Mouse (Mus musculus): ENCODE measurements around the gene Trappc6b. TPM values are rescaled to one million over a fixed set of nuclear protein-coding genes. Genes with fewer than 3 reads are reported as not detected.
A peak's percentile ranks its signal among the peaks of the same experiment; 100 is the strongest.
"Not testable (repeated sequence)": the region's sequence is repeated elsewhere in the genome, so short reads cannot be mapped to it uniquely, and the experiment has no call there.

The Trappc6b gene
- polyA plus RNA-seq, 1 experiment from 2014 or later, result 80.4 TPM

DNA sequence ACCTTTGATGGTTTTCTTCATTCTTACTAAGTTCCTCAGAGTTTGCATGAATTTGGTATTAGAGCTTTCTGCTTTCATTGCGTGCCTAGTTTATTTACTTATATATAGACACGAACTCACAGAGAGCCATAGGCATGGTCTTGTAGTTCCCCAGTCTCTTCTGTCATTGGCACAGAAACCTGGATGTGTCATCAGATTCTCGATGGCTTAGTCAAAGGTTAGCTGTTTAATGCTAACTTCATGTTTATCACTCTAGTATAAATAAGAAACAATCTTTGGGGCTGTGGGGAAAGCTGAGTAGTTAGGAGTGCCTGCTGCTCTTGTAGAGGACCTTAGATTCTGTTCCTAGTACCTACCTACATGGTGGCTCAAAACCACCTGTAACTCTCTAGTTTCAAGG is 15.7 kb upstream of the Trappc6b start:
- no peak overlapping the region for H3K4me2 ChIP-seq
- H3K9ac ChIP-seq, result no peak overlapping the region
- 82% methylated on average over 3 of the region's 3 CpGs for WGBS
- H3K36me3 ChIP-seq, result peaks cover 18% of the 10 kb centered on the region
- no peaks in the 10 kb centered on the region for H3K9me3 ChIP-seq (replicated peaks)
- ATAC-seq (ENCODE audit: insufficient number of reproducible peaks, low FRiP score), result no peak
- H3K4me1 ChIP-seq (replicated peaks), result no peaks in the 10 kb centered on the region
- no peak overlapping the region for H3K27ac ChIP-seq (ENCODE audit: poor library complexity, severe bottlenecking)
- H3K4me3 ChIP-seq, result no peak overlapping the region
- H3K27me3 ChIP-seq (replicated peaks), result no peaks in the 10 kb centered on the region

DNA sequence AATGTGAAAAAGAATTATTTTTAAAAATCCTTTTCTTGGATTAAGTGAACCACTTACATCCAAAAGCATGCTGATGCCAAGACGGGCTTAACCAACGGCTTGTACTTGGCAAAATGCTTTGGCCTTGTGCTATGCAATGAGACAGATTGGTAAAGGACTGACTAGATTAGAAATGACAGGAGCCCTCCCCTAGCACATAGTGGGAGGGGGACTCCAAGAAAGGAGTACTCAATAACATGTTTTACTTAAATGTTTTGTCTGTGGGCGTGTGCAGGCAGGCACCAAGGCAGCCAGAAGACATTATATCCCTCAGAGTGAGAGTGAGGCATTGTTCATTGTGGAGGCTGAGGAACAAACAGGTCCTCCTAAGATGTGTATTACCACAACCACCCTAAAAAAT is 12.8 kb upstream of the Trappc6b start:
- Histone ChIP-seq H3K27me3 (replicated peaks) (no peaks in the 10 kb centered on the region), H3K4me2 (no peak overlapping the region), H3K4me3 (no peak overlapping the region), H3K27ac (ENCODE audit: poor library complexity, severe bottlenecking) (no peak overlapping the region), H3K4me1 (replicated peaks) (no peaks in the 10 kb centered on the region), H3K9ac (no peak overlapping the region), H3K9me3 (replicated peaks) (no peaks in the 10 kb centered on the region), H3K36me3 (peaks cover 43% of the 10 kb centered on the region)
- no peak for ATAC-seq (ENCODE audit: insufficient number of reproducible peaks, low FRiP score)
- 89% methylated on average over 3 of the region's 3 CpGs for WGBS

DNA sequence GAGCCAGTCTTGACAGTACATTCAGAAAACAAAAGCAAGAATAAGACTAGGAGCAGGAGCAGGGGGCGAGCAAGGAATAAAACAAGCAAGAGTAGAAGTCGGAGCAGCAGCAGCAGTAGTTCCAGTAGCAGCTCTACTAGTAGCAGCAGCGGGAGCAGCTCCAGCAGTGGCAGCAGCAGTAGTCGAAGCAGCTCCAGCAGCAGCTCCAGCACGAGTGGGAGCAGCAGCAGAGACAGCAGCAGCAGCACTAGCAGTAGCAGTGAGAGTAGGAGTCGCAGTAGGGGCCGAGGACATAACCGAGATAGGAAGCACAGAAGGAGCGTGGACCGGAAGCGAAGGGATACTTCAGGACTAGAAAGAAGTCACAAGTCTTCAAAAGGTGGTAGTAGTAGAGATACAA is 11.0 kb upstream of the Trappc6b start:
- no peaks in the 10 kb centered on the region for H3K9me3 ChIP-seq (replicated peaks)
- peaks cover 53% of the 10 kb centered on the region for H3K36me3 ChIP-seq
- no peak for ATAC-seq (ENCODE audit: insufficient number of reproducible peaks, low FRiP score)
- no peak overlapping the region for H3K27ac ChIP-seq (ENCODE audit: poor library complexity, severe bottlenecking)
- no peak overlapping the region for H3K4me2 ChIP-seq
- no peak overlapping the region for H3K4me3 ChIP-seq
- 84% methylated on average over 11 of the region's 11 CpGs for WGBS
- H3K4me1 ChIP-seq (replicated peaks), result peaks cover 10% of the 10 kb centered on the region; the same call in 1 of the 2 replicates
- no peaks in the 10 kb centered on the region for H3K27me3 ChIP-seq (replicated peaks)
- H3K9ac ChIP-seq, result no peak overlapping the region

DNA sequence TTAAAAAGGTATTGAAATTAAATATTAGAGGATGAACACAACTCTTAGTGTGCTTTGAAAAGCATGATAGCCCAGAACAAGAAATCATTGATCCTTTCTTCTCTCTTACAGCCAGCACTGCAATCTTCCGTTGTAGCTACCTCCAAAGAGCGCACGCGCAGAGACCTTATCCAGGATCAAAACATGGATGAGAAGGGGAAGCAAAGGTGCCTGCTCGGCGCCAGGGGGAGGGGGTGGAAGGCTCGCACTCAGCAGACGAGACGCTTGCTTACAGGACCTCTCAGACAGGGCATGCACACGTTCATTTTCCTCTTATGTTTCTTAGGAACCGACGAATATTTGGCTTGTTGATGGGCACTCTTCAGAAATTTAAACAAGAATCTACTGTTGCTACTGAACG is 7.5 kb upstream of the Trappc6b start:
- peaks cover 42% of the 10 kb centered on the region for H3K36me3 ChIP-seq

DNA sequence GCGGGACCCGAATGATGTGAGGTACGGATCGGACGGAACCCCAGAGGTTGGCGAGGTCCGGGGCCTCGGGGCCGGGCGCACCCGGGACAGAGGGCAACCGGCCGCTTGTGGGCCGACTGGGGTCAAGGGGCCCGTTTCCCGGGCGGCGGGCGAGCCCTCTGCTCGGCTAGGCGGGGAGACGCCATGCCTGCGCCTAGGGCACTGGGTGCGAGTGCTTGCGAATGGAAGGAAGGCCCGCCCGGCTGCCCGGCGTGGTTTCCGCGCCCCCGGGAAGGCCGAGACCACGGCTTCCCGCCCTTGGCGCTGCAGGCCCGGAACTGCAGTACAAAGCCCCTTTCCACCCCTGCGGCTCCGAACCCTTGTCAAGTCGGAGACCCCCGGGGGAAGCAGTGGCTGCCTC is 5.8 kb upstream of the Trappc6b start:
- peak overlapping the region; percentile 70 for H3K4me3 ChIP-seq
- peaks cover 36% of the 10 kb centered on the region for H3K36me3 ChIP-seq
- H3K27me3 ChIP-seq (replicated peaks), result no peaks in the 10 kb centered on the region
- WGBS, result under 1% methylated on average over 40 of the region's 41 CpGs
- H3K27ac ChIP-seq (ENCODE audit: poor library complexity, severe bottlenecking), result peak overlapping the region; percentile 70
- H3K9me3 ChIP-seq (replicated peaks), result no peaks in the 10 kb centered on the region
- peaks cover 10% of the 10 kb centered on the region; the same call in 1 of the 2 replicates for H3K4me1 ChIP-seq (replicated peaks)
- peak; percentile 58 for ATAC-seq (ENCODE audit: insufficient number of reproducible peaks, low FRiP score)
- H3K9ac ChIP-seq, result peak overlapping the region; percentile 98
- peak overlapping the region; percentile 85 for H3K4me2 ChIP-seq

More for the DNA sequence above, 7.5 kb upstream of the Trappc6b start:
- Histone ChIP-seq H3K27me3 (replicated peaks) (no peaks in the 10 kb centered on the region), H3K4me2 (no peak overlapping the region), H3K4me3 (no peak overlapping the region), H3K9me3 (replicated peaks) (no peaks in the 10 kb centered on the region), H3K4me1 (replicated peaks) (peaks cover 10% of the 10 kb centered on the region; the same call in 1 of the 2 replicates), H3K9ac (no peak overlapping the region), H3K27ac (ENCODE audit: poor library complexity, severe bottlenecking) (no peak overlapping the region)
- ATAC-seq (ENCODE audit: insufficient number of reproducible peaks, low FRiP score), result no peak
- 93% methylated on average over 13 of the region's 13 CpGs for WGBS

DNA sequence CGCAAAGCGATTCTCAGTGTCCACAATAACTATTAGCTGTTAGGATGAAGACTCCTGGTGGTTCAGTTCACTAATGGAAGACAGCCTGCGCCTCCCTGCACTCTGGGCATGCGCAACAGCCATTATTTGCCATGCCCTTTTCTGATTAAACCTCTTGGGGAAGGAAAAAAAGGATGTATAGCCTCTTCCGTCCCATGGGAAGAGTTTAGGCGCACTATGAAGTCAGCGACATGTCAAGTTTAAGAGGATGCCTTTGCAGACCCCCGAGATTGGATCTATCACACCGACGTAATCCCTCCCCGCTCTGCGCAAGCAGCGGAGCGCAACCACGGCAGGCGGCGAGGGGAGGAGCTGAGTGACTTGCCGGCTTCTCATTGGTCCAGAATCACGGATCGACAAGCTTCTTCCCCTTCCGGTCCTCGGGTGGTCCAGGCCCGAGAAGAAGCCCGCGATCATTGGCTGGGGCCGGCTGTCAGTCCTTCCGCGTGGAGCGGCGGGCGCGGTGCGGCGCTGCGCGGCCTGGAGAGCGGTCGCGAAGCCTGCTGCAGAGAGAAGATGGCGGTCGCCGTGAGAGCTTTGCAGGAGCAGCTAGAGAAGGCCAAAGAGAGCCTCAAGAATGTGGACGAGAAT is 5.3 kb upstream of the Trappc6b start, which contains the start of gene Pnn:
Gene Pnn (plus strand): TSS at position 437 of the 630 bp plus-strand sequence.
- Histone ChIP-seq H3K27ac (ENCODE audit: poor library complexity, severe bottlenecking) (peak within 1 kb of the TSS; percentile 92), H3K4me3 (peak within 1 kb of the TSS; percentile 70), H3K4me1 (replicated peaks) (peaks cover 10% of the 10 kb centered on the region; the same call in 1 of the 2 replicates), H3K27me3 (replicated peaks) (no peaks in the 10 kb centered on the region), H3K4me2 (peak within 1 kb of the TSS; percentile 85), H3K9ac (peak within 1 kb of the TSS; percentile 98), H3K36me3 (peaks cover 31% of the 10 kb centered on the region), H3K9me3 (replicated peaks) (no peaks in the 10 kb centered on the region)
- under 1% methylated on average over 43 of the region's 43 CpGs for WGBS
- peak; percentile 98 for ATAC-seq (ENCODE audit: insufficient number of reproducible peaks, low FRiP score)

DNA sequence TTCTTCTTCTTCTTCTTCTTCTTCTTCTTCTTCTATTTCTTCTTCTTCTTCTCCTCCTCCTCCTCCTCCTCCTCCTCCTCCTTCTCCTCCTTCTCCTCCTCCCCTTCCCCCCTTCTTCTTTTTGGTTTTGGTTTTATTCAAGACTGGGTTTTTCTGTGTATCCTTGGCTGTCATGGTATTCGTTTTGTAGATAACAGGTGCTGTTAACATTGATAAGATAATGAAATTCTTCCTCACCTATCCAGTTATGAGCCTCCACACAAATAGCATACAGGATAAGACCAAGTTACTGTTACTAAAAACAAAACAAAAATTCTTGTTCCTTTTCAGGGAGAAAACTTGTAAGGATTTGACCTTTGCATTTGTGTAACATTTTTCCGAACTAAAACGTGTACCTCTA is 4.5 kb upstream of the Trappc6b start:
- Histone ChIP-seq H3K27ac (ENCODE audit: poor library complexity, severe bottlenecking) (peak overlapping the region; percentile 92), H3K27me3 (replicated peaks) (no peaks in the 10 kb centered on the region), H3K9me3 (replicated peaks) (no peaks in the 10 kb centered on the region), H3K4me2 (peak overlapping the region; percentile 85), H3K4me1 (replicated peaks) (peaks cover 10% of the 10 kb centered on the region; the same call in 1 of the 2 replicates), H3K36me3 (peaks cover 24% of the 10 kb centered on the region), H3K9ac (peak overlapping the region; percentile 69; the same call in 1 of the 2 replicates), H3K4me3 (peak overlapping the region; percentile 70)
- 49% methylated on average over 3 of the region's 3 CpGs for WGBS
- no peak for ATAC-seq (ENCODE audit: insufficient number of reproducible peaks, low FRiP score)

DNA sequence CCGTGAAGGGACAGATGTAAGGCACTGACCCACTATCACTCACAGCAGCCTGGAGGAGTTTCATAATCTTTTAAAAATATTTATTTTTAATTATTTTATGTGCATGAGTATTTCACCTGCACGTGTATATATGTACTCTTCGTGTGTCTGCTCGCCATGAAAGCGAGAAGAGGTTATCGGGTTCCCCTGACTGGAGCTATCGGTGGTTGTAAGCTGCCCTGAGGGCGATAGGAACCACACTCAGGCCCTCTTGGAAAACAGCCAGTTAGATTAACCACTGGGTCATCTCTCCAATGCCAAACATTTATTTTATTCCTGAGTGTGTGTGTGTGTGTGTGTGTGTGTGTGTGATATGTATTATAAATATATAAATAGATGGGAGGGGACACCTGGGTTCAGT is 3.6 kb upstream of the Trappc6b start:
- Histone ChIP-seq H3K4me1 (replicated peaks) (peaks cover 14% of the 10 kb centered on the region), H3K9ac (no peak overlapping the region), H3K4me2 (no peak overlapping the region), H3K9me3 (replicated peaks) (no peaks in the 10 kb centered on the region), H3K36me3 (peaks cover 17% of the 10 kb centered on the region), H3K27ac (ENCODE audit: poor library complexity, severe bottlenecking) (no peak overlapping the region), H3K27me3 (replicated peaks) (no peaks in the 10 kb centered on the region), H3K4me3 (no peak overlapping the region)
- 84% methylated on average over 8 of the region's 8 CpGs for WGBS
- no peak for ATAC-seq (ENCODE audit: insufficient number of reproducible peaks, low FRiP score)

DNA sequence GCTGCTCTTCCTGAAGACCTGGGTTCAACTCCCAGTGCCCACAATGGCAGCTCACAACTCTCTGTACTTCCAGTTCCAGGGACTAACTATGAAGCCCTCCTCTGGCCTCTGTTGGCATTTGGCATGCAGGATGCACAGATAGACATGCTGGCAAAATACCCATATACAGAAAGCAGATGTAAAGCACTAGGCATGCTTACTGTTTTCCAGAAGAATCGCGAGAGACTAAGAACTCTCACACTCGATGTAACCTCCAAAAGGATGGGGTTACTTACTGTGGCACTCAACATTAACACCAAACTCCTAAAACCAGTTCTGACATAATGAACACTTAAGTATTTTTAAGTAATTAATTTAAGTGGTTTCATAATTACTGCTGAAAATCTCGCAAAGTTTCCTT is 950 bp downstream of the Trappc6b start:
- Histone ChIP-seq H3K27me3 (replicated peaks) (no peaks in the 10 kb centered on the region), H3K27ac (ENCODE audit: poor library complexity, severe bottlenecking) (peak overlapping the region; percentile 92), H3K9ac (peak overlapping the region; percentile 84), H3K36me3 (peaks cover 35% of the 10 kb centered on the region), H3K4me1 (replicated peaks) (peaks cover 13% of the 10 kb centered on the region), H3K9me3 (replicated peaks) (no peaks in the 10 kb centered on the region; the same call in 1 of the 2 replicates), H3K4me3 (peak overlapping the region; percentile 77), H3K4me2 (peak overlapping the region; percentile 78)
- ATAC-seq (ENCODE audit: insufficient number of reproducible peaks, low FRiP score), result no peak
- 58% methylated on average over 4 of the region's 4 CpGs for WGBS

DNA sequence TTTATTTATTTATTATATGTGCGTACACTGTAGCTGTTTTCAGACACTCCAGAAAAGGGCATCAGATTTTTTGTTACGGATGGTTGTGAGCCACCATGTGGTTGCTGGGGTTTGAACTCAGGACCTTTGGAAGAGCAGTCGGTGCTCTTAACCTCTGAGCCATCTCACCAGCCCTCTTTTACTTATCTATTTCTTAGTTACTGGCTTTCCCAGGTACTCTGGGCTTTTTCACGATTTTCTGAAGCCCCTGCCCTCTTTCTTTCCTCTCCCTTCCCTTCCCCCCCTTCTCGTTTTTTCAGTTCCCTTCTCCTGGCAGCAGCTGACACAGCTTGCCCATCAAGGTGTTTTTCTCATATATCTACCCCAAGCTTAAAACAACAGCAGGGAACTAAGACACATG is 3.0 kb downstream of the Trappc6b start:
- H3K4me1 ChIP-seq (replicated peaks), result peaks cover 13% of the 10 kb centered on the region
- not testable (repeated sequence) for H3K27me3 ChIP-seq (replicated peaks); ATAC-seq (ENCODE audit: insufficient number of reproducible peaks, low FRiP score); H3K4me2 ChIP-seq; H3K4me3 ChIP-seq; H3K9me3 ChIP-seq (replicated peaks); H3K9ac ChIP-seq; H3K27ac ChIP-seq (ENCODE audit: poor library complexity, severe bottlenecking)
- WGBS, result 84% methylated on average over 5 of the region's 5 CpGs
- H3K36me3 ChIP-seq, result peaks cover 47% of the 10 kb centered on the region

DNA sequence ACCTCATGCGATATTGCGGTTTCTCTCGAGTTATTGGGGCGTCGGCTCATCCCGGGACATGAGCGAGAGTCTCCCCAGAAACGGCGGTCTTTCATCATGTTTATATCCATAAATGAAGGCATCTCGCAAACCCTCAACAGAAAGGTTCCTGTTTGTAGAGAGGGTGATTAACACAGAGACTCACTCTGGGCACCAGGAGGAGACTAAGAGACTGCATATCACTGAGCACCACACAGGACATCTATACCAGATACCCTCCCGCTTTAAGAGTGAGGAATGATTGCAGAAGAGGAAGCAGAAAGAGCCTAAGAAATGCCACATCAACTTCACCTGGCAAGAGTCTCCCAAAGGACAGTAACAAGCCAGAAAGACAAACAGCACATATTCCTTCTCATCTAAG is 5.0 kb downstream of the Trappc6b start:
- ATAC-seq (ENCODE audit: insufficient number of reproducible peaks, low FRiP score), result no peak

More for the DNA sequence above, 5.0 kb downstream of the Trappc6b start:
- H3K4me2 ChIP-seq, result no peak overlapping the region
- no peaks in the 10 kb centered on the region for H3K27me3 ChIP-seq (replicated peaks)
- no peak overlapping the region for H3K27ac ChIP-seq (ENCODE audit: poor library complexity, severe bottlenecking)
- peaks cover 54% of the 10 kb centered on the region for H3K36me3 ChIP-seq
- peaks cover 13% of the 10 kb centered on the region for H3K4me1 ChIP-seq (replicated peaks)
- whole genome bisulfite sequencing, result 97% methylated on average over 11 of the region's 11 CpGs
- no peak overlapping the region for H3K4me3 ChIP-seq
- H3K9me3 ChIP-seq (replicated peaks), result no peaks in the 10 kb centered on the region; the same call in 1 of the 2 replicates
- H3K9ac ChIP-seq, result no peak overlapping the region
